Mouse (Mus musculus): ENCODE results near the gene Fam187a.

The Fam187a gene

DNA sequence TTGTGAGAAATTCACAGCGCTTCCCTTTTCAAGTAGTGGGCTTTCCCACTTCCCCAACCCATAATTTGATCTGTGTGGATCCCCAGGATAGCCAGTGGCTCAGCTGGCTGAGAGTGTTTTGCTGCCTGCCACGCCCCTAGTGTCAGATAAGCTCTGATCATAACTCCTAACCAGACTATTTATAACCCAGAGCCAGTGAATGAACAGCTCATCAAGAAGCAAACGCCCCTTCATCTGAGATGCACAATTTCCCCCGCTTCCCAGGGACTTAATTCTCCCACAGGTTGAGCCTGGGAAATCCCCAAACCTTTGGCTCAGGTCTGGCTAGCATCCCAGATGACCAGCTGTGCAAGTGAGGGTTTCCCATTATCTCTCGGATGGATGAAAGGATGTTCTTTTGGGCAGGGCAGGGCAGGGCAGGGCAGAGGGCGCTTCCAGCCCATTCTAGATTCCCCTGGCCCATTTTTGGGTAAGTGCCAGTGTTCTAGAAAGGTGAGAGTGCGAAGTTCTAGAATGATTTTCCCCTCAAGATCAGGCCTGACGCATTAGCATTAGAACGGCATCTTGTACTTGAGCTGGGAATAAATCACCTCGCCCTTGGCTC, at the start of gene Fam187a:
Gene Fam187a, plus strand, starts transcription at position 554 of the 604 bp plus-strand sequence.
- no peak for DNase-seq (ENCODE audit: low spot score)

DNA sequence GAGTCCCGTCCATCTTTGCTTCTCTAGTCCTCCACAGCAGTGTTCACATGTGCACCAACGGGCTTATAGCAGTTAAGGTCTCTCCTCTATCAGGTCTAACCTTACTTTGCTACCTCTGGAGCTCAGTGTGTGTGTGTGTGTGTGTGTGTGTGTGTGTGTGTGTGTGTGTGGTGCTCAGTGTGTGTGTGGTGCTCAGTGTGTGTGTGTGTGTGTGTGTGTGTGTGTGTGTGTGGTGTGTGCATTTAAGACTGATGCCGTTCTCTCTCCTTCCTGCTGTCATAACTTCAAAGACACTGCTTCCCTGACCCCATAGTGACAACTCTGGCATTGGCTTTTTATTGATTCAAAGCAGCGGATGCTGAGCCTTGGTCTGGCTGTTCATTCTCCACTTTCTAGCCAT, 49.4 kb upstream of the Fam187a start, which contains the start of gene Higd1b:
Gene Higd1b, plus strand, starts transcription at position 301 of the 400 bp plus-strand sequence.
- DNase-seq (ENCODE audit: low spot score): no peak

DNA sequence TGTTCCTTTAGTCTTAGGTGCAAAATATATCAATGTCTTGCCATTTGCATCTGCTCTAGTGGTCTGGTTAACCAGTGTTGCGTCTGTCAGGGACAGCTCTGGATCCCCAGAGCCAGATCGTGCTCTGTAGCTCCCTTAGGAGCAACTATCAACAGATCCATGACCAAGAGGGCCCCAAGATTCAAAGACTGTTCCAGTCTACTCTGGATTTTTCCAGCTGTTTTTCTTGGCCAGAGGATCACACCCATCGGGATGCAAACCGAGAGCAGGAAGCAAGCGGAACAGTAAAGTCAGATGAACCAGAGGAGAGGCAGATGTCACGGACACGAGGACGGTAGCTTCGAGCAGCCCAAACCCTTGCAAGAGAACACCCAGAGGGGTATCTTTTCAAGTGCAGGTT, 48.8 kb upstream of the Fam187a start:
- no peak for DNase-seq (ENCODE audit: low spot score)

DNA sequence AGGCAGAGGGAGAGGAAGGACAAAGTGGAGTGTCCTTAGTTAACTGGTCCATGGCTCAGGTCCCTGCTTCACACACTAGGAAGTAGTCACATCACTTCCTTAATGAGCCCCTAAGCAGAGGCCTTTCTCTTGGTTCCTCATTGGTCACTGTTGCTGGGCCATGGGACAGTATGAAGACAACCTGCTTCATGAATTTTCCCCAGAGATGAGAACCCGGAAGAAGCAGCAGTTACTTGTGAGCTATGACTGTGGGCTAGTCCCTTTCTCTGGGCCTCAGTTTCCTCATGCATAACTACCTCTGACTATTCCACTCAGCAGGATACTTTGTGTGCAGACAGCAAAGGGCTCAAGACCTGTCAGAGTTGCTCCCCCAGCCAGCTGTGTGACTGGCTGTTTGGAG, 47.6 kb upstream of the Fam187a start:
- no peak for DNase-seq (ENCODE audit: low spot score)

DNA sequence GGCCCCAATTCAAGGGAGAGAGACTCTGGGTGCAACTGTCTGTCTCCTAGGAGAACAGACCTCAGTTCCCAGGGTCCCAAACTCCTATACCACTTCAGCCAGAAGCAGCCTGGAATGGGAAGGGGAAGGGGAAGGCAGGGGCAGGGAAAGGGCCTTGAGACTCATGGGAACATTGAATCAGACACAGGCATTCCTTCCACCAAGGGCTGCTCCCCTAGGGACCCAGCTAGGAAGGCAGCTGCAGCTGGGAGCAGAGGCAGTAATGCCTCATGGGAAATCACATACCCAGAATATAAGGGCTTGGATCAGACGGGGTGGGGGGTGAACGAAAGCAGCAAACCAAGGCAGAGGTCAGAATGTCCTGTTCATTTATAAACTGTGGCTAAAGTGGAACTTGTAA, 46.8 kb upstream of the Fam187a start:
- DNase-seq (ENCODE audit: low spot score): no peak

DNA sequence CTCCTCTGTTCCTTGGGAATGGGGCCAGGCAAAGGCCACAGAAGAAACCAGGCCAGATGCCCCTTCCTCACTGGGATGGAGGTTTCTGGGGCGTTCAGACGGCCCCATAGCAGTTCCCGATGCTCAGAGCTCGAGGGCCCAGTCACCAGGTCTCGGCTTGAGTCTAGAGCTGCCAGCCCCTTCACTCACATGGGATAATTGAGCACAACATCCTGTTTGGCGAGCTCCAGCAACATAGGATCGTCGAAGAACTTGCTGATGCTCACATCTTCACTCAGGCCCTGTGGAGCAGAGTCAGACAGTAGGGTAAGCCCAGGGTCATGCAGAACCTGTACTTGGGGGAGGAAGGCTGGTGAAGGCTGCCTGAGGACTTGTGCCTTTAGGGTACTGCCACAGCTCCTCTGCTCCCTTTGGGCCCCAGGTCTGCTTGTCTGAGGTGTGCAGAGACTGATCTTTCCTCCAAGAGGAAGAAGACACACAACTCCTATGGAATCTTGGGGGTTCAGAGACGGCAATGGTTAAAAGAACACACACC, 46.3 kb upstream of the Fam187a start:
- no peak for DNase-seq (ENCODE audit: low spot score)

DNA sequence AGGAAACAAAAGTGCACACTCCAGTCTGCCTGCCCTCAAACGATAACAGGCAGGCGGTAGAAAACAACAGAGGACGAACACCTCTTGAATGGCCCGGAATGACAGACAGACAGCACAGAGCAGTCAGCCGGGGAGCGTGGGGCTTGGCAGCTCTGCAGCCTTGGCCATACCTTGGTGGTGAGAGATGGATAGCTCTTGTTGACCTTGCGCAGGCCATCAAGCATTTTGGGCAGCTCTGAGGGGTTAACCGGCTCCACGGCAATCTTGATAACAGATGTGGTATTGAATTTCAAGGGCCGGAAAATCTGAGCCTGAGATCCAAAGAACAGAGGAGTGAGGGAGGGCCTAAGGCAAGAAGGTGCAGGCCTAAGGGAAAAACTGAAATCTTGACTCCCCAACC, 39.0 kb upstream of the Fam187a start:
- DNase-seq (ENCODE audit: low spot score): no peak

DNA sequence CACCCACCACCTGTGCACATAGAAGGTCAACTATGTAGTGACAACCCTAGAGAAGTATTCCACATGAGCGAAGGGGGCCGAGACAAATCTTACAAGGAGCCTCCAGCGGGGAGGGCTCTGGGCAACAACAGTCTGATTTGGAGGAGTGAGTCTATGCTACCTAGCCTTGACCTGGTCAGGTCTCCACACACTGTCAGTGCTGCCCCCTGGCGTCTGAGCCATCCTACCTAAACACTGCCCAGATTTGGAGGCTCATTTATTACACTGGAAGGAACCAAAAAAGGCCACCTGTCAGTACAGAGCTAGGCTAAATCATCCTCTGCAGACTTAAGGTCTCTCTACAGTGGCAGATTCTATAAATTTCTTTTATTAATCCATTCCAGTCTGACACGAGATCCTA, 33.1 kb upstream of the Fam187a start:
- DNase-seq (ENCODE audit: low spot score): peak; percentile 12

DNA sequence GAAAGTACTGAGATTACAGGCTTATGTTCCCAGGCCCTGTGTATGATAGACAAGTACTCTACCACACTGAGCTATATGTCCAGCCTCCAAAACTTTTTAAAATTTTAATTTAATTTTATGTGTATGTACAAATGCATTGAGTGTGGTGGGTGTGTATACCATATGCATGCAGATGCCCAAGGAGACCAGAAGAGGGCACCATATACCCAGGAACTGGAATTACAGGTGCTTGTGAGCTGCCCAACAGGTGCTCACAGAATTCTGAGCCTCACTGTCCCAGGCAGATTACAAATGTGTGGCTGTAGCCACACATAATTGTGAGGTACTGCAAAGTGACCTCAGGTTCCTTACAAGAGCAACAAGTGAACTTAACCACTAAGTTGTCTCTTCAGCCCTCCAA, 31.2 kb upstream of the Fam187a start:
- no peak for DNase-seq (ENCODE audit: low spot score)

DNA sequence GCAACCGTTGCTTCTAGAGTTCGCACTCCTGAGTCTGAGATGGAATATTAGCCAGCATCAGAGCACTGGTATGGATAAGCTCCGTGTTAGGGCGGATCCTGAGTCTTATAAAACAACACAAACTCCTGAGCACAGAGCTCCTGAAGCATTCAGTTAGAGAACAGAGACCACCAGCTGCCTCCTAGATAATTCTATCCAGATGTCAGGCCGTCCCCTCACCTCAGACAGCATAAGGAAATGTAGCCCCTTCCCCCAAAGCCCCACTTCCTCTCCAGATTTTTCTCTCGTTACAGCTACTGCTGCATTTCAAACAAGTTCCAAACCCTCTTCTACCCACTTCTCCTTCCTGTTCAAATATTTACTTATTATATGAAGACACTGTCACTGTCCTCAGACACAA, 29.0 kb upstream of the Fam187a start:
- DNase-seq (ENCODE audit: low spot score): no peak

DNA sequence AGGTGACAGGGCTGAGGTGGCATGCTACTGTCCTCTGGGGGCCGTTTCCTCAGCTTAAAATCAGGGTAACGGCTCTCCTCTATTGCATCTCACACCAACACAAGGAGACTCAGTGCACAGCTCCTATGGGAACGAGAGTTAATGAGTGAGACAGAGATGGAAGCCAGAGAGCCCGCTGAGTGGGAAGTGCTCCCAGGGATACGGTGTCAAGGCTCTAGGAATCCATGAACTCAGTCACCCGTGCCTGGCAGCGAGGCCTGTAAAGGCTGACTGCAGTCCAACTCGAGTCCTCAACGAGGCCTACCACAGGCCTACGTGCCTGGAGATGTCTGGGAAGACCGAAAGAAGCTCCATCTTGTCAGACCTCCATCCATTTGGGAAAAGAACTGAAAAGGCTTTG, 26.0 kb upstream of the Fam187a start:
- DNase-seq (ENCODE audit: low spot score): no peak

DNA sequence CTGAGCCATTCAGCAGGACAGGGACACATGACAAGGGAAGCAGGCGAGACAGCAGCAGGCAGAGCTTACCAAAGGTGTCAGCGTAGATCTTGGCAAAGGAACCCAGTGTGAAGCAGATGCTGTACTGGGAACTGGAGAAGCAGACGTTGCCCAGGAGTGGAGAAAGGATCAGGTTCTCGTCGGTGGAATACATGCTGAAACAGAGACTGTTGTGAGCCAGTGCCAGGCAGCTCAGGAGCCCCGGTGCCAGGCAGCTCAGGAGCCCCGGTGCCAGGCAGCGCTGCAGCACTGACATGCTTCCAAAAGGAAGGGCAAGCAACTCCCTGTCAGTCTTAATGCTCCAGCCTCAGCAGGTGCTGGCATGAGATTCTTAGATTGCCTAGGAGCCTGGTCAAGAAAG, 25.0 kb upstream of the Fam187a start:
- no peak for DNase-seq (ENCODE audit: low spot score)

DNA sequence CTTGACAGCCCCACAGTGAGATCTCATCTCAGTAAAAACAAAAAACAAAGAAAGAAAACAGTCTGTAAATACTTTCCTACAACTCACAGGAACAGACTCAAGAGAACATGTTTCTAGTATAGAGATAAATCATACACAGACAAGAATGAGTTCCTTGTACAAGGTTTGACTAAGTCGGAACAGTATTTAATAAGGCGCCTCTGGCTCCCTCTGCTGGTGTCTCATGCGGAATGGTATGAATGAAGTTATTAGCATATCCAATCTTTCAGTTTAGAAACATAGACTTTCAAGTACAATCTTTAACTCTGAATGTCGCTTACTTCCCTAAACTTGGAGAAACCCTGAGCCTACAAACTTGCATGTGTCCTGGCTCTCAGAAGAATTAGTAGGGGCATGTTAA, 20.7 kb upstream of the Fam187a start:
- peak; percentile 13 for DNase-seq (ENCODE audit: low spot score)

DNA sequence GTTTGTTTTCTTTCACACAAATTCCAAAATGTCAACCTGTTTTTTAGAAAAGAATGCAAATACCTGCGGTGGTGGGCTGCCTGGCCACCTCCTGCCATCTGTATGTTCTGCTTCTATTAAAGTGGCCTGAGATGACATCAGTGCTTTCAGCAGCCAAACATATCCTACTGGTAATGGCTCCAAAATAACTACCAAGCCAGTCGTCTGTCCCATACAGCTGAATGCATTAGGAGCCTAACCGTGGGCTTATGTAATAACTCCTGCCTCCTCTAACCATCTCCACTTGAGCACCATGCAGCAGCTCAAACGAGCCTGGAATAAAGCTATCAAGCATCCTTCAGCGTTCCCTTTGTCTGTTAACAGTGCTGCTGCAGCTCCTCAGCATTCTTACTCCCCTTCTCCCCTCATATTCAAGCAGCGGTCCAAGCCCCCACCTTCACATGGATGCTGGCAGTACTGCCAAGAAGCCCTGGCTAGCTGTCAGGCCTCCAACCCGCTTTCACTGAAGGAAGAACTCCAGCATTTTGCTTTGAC, 10.1 kb upstream of the Fam187a start:
- DNase-seq (ENCODE audit: low spot score): no peak

DNA sequence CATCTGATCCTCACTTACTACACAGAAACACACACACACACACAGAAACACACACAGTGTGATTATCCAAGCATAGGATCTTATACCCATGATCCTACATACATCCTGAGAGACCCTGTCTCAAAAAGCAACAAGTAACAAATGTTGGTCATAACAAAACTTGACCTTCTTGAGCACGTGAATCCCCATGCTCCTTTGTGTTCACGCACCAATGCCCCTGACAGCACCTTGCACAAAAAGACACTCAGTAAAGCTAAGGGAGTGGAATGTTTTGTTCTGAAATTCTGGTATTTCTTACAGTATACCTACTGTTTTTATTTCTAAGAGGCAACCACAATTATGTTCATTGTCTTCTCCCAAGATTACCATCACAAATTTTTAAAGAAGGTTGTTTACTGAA, 5.4 kb upstream of the Fam187a start:
- DNase-seq (ENCODE audit: low spot score): no peak

DNA sequence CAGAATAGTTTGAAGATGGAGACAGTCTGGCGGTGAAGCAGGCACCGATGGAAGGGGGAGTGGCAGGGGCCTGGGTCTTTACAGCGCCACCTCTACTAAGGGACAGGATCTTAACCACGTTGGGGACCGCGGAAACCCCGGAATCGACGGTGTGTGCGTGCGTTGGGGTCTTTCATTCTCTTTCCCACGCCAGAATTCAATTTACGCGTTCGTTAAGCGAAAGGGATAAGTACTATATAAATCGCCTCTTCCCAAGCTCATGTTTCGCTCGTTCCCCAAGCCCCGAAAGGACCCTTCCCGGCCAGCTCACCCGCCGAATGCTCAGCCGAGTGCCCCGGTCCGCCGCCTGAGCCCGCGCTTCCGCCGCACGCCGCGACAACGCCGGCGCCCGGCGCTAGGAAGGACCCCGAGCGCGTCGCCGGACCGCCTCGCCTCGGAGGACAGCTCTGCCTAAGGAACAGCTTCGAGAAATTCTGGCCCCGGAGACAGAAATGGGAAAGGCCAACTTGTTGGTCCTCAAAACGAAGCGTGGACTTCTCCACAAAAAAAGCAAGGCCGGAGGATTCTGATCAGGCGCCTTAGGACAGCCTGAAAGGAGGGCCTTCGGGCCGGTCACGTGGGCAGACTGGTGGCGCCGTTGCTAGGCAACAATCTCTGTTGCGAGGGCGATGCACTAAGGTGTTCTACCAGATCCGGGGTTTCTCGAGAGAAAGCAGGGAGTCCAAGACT, 4.2 kb upstream of the Fam187a start, which contains the start of the genes Eftud2 and Ccdc103:
Gene Eftud2, minus strand, starts transcription at position 401 of the 729 bp plus-strand sequence.
Gene Ccdc103, plus strand, starts transcription at position 620 of the 729 bp plus-strand sequence.
- DNase-seq (ENCODE audit: low spot score): peak; percentile 91

DNA sequence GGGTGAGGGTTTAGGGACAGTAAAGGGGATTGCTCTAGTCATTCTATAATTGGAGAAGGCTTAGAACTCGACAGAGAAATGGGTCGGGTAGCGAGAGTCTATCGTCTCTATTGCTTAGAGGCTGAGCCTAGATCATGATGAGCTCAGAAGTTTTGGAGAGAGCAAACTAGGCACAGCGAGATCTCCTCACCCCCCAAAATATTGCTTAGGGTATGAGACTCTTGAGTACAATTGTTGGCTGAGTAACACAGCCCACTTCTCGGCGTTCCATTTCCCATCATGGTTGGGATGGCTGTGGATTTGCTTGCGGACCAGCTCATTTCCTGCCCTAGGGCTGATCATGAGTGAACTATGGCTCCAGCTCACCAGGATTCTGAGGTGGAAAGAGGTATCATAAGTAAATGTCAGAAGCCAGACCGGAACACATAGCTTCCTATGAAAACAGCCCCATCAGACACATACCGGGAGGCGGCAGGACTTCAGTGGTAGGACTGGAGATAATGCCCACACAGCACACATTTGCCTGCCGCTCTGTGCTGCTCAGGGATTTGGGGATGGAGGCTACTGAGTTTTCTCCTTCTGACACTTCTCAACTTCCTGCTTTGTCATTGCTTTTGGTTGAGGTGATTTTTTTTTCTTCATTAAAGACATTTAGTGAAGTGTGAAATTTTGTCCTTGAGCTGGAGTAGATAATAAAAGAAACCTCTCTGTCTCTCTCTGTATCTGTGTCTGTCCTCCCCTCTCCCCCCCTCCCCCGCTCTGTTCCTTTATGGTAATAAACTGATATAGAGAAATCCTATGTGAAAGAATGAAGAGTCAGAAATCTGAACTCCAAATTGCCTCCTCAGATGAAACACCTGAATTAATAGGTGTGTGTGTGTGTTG, 3.4 kb upstream of the Fam187a start:
- no peak for DNase-seq (ENCODE audit: low spot score)

DNA sequence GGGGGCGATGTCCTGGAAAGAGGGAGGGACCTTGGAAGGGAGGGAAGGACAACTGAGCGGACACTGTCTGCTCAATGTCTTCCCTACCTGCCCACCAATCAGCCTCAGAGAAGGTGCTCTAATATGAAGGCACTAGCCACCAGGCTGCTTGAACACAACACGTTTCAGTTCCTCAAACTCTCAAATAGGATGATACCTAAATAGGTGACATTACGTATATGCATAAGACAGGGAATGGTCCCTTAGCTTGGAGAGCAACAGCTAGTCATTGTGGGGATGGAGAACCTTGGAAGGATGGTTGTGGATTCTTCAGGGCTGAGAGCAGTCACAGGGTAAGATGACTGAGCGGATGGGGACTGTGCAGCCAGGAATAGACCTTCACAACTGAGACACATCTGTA, 2.5 kb downstream of the Fam187a start:
- DNase-seq (ENCODE audit: low spot score): no peak

DNA sequence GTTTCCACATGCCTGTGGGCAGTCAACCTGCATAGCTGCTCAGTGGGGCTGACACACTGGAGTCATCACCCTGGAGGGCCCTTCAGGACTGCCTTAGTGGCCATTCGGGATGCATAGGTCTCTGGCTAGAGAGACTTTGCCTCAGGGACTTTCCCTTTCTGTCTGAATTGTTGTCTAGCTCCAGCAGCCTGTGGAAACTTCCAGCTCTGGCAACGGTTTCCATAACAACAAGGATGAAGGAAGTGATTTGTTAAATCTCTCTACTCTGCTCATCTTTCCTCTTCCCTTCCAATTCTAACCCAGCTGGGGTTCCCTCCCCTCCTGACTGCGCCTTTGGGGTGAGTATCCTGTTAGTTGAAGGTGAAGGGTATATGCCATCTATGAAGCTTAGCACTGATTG, 3.2 kb downstream of the Fam187a start:
- DNase-seq (ENCODE audit: low spot score): no peak

DNA sequence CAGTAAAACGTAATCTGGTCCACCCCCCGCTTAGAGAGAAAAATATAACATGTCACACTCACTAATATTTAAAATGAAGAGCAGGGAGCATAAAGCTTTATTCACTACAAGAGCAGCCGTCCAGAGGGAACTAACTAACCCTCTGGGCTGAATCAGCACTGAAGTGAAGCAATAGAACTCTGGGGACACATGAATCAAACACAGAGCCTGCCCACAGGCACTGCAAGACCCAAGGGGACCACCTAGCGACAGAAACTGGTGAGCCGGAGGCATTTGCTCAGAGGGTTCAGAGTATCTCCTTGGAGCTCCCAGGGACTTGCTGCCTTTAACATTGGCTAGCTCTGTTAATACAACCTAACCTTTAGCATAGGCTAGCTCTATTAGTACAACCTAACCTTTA, 5.1 kb downstream of the Fam187a start:
- DNase-seq (ENCODE audit: low spot score): no peak

DNA sequence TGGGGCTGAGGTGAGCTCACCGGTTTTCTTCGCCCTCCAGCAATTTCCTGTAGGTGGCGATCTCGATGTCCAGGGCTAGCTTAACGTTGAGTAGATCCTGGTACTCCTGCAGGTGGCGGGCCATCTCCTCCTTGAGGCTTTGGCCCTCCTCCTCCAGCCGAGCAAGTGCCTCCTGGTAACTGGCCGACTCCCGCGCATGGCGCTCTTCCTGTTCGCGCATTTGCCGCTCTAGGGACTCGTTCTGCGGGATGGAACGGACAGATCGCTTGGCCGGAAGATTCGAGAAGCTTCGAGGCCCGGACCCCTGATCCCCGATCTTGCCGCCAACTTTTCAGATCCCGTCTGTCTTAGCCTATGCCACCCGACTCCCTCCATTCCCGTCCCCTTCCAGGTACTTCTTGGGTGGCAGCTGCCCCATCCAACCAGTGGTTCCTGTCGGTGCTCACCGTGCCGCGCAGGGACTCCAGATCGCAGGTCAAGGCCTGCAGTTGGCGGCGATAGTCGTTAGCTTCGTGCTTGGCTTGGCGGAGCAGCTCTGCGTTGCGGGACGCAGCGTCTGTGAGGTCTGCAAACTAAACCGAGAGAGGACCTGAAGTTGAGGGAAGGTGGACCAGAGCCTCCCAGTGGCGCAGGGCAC, 8.2 kb downstream of the Fam187a start:
- DNase-seq (ENCODE audit: low spot score): peak; percentile 73

DNA sequence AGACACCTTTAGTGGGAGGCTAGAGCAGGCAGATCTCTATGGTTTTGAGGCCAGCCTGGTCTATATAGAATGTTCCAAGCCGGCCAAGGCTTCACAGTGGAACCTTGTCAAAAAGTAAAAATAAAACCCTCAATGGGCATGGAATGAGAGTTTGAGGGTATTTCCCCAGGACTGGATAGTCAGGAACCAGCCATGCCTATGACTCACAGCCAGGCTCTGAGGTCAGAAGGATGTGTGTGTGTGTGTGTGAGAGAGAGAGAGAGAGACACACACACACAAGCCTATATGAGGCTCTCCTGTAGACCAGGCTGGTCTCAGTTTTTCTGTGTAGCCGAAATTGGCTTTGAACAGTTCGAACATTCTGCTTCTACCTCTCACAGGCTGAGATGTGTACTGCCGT, 9.7 kb downstream of the Fam187a start:
- DNase-seq (ENCODE audit: low spot score): no peak
